In genomic region chr9:119908708-119909107, GRCm38 (mm10) we compare ENCODE assay signal across 32 mouse cellular contexts. TPM values are rescaled to one million over a fixed set of nuclear protein-coding genes. Genes with fewer than 3 reads are reported as not detected.
"Had no signal": no experiment of that assay in that cellular context is flagged by ENCODE, and none has a peak within 500 bp of the region (broad histone marks: within the 10 kb centered on the region; RNA-seq: fewer than 3 reads in every experiment).

No protein-coding gene starts in this region.

- H3K4me3 ChIP-seq: heart, adult 2 months; heart, embryonic 10.5 days; heart, embryonic 12.5 days; heart, embryonic 13.5 days; heart, embryonic 15.5 days; hindbrain, embryonic 10.5 days; hindbrain, embryonic 12.5 days; hindbrain, embryonic 13.5 days; hindbrain, embryonic 15.5 days; intestine, embryonic 15.5 days; layer of hippocampus, adult 2 months; left cerebral cortex, adult 2 months had no signal

- ATAC-seq: hindbrain, embryonic 16.5 days; hindbrain, postnatal 0 days; inflammation-experienced regulatory T-cells, adult 6 months; intestine, embryonic 15.5 days; intestine, embryonic 16.5 days; intestine, postnatal 0 days had no signal

- H3K9ac ChIP-seq: heart, embryonic 12.5 days; heart, embryonic 13.5 days; heart, embryonic 15.5 days; hindbrain, embryonic 12.5 days; hindbrain, embryonic 13.5 days; hindbrain, embryonic 14.5 days; hindbrain, embryonic 15.5 days; intestine, embryonic 15.5 days had no signal

- H3K27ac ChIP-seq: heart, adult 2 months; heart, embryonic 10.5 days; heart, embryonic 13.5 days; heart, embryonic 15.5 days; hindbrain, embryonic 10.5 days; hindbrain, embryonic 12.5 days; hindbrain, embryonic 13.5 days; hindbrain, embryonic 14.5 days; hindbrain, embryonic 15.5 days; hindbrain, postnatal 0 days; intestine, embryonic 15.5 days; layer of hippocampus, adult 2 months; left cerebral cortex, adult 2 months had no signal

- H3K9me3 ChIP-seq: heart, embryonic 10.5 days; heart, embryonic 12.5 days; heart, embryonic 13.5 days; heart, embryonic 15.5 days; hindbrain, embryonic 10.5 days; hindbrain, embryonic 12.5 days; hindbrain, embryonic 13.5 days; hindbrain, embryonic 15.5 days; intestine, embryonic 15.5 days had no signal

- H3K27me3 ChIP-seq: heart, embryonic 12.5 days; heart, embryonic 13.5 days; heart, embryonic 15.5 days; hindbrain, embryonic 12.5 days; hindbrain, embryonic 13.5 days; hindbrain, embryonic 15.5 days; intestine, embryonic 15.5 days had no signal

- DNase-seq: heart, adult 18-20 months; heart, adult 2 months; heart, postnatal 10 days; heart, postnatal 14 days; heart, postnatal 36 days; heart, postnatal 4 days; kidney, adult 11 months; kidney, adult 18-20 months; kidney, adult 8-10 months; kidney, postnatal 10 days; kidney, postnatal 14 days; kidney, postnatal 25 days; layer of hippocampus, adult 9-11 months; layer of hippocampus, postnatal 36 days had no signal

- H3K4me2 ChIP-seq: heart, embryonic 11.5 days; heart, embryonic 12.5 days; heart, embryonic 13.5 days; heart, embryonic 15.5 days; hindbrain, embryonic 12.5 days; hindbrain, embryonic 13.5 days; hindbrain, embryonic 14.5 days; hindbrain, embryonic 15.5 days; intestine, embryonic 15.5 days had no signal

- H3K4me1 ChIP-seq: heart, embryonic 10.5 days; heart, embryonic 12.5 days; heart, embryonic 13.5 days; heart, embryonic 15.5 days; hindbrain, embryonic 10.5 days; hindbrain, embryonic 12.5 days; hindbrain, embryonic 13.5 days; hindbrain, embryonic 15.5 days; intestine, embryonic 15.5 days had no signal

RNA-seq across cellular contexts. Expression of gene Ttc21a, which starts 28.7 kb away (rescaled TPM):
- polyA plus RNA-seq: inflammation-experienced regulatory T-cells, adult 6 months; intestine, postnatal 0 days had no signal
